Mouse (Mus musculus): Measurements from ENCODE around the gene Clic4.

DNA sequence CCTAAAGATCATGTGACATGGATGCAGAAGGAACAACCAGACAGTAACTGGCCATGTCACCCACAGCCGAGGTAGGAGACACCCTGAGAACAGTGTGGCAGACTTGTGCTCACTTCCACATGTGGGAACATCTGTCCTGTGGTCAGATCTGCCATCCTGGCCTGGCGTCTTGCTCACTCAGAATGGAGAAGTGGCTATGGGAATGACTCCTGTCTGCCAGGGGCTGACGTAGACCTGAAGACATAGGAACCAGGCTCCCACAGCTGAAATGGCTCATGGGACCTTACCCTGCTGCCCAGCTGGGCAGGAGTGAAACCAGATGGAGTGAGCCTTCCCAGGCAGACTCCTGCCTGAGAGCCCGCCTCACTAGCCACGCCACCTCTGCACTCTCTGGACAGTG, 79.8 kb downstream of the Clic4 start:
- TF ChIP-seq CTCF (IDR thresholded peaks at IDR 0.05; ENCODE audit: control insufficient read depth, insufficient read depth, insufficient read length) (no peak), FOSL1 (IDR thresholded peaks at IDR 0.05; ENCODE audit: insufficient read depth, low read length, poor library complexity, severe bottlenecking) (no peak), MAX (IDR thresholded peaks at IDR 0.05) (no peak), USF1 (IDR thresholded peaks at IDR 0.05; ENCODE audit: low read depth) (no peak), CEBPB (IDR thresholded peaks at IDR 0.05; ENCODE audit: low read depth) (no peak), MYOG (IDR thresholded peaks at IDR 0.05; ENCODE audit: control insufficient read depth, extremely low read depth, insufficient read length) (no peak)

Measured in C2C12 (cell line).